Mouse (Mus musculus) embryonic facial prominence, embryonic 12.5 days (tissue): ENCODE results near the gene Gm14862. TPM values are rescaled to one million over a fixed set of nuclear protein-coding genes. Genes with fewer than 3 reads are reported as not detected.
"Not testable (repeated sequence)": the region's sequence is repeated elsewhere in the genome, so short reads cannot be mapped to it uniquely, and the experiment has no call there.

Experiments
- ATAC-seq: fragments of 200-750 bp; cut with Nextera tagmentation; 2 replicates; pipeline ENCODE4 v1.8.0; 2017; ENCODE audit not compliant: insufficient number of reproducible peaks, insufficient read depth, low FRiP score, low TSS enrichment
- H3K27ac ChIP-seq: fragments of 300-500 bp; sonication (generic); 2 replicates; pipeline ENCODE4 v1.5.1; 2016; ENCODE audit warnings: mild to moderate bottlenecking
- H3K27me3 ChIP-seq: fragments of 300-500 bp; sonication (generic); 2 replicates; pipeline ENCODE4 v1.6.1; 2016; ENCODE audit warnings: mild to moderate bottlenecking, moderate library complexity
- H3K36me3 ChIP-seq: fragments of 300-500 bp; sonication (generic); 2 replicates; pipeline ENCODE4 v1.6.1; 2016; ENCODE audit warnings: mild to moderate bottlenecking
- H3K4me1 ChIP-seq: fragments of 300-500 bp; sonication (generic); 2 replicates; pipeline ENCODE4 v1.6.1; 2016
- H3K4me2 ChIP-seq: fragments of 300-500 bp; sonication (generic); replicated peaks from 2 replicates; pipeline ENCODE4 v1.6.1; 2016; ENCODE audit warnings: mild to moderate bottlenecking, moderate library complexity
- H3K4me3 ChIP-seq: fragments of 300-500 bp; sonication (generic); 2 replicates; pipeline ENCODE4 v1.5.1; 2016; ENCODE audit warnings: mild to moderate bottlenecking
- H3K9ac ChIP-seq: fragments of 300-500 bp; sonication (generic); 2 replicates; pipeline ENCODE4 v1.6.1; 2016; ENCODE audit warnings: mild to moderate bottlenecking, moderate library complexity
- H3K9me3 ChIP-seq: fragments of 300-500 bp; sonication (generic); 2 replicates; pipeline ENCODE4 v1.6.1; 2016; ENCODE audit warnings: mild to moderate bottlenecking, moderate library complexity
- WGBS: fragments of 180-500 bp; shearing (Covaris S2); methylation state at CpG from one replicate; pipeline ENCODE4 v1.1.7; 2016; 5-methylcytosine and 5-hydroxymethylcytosine counted together
- polyA plus RNA-seq: library from polyadenylated mRNA; unstranded; fragments of >200 nt; fragmentation: Nextera tagmentation; extraction: Ambion mirVana; gene quantifications from 2 replicates; pipeline ENCODE4 v1.2.1, GENCODE M21; 2016

Gm14862 gene
- polyA plus RNA-seq, result 0.28 TPM in 1 of 2 replicates, not detected in the other

DNA sequence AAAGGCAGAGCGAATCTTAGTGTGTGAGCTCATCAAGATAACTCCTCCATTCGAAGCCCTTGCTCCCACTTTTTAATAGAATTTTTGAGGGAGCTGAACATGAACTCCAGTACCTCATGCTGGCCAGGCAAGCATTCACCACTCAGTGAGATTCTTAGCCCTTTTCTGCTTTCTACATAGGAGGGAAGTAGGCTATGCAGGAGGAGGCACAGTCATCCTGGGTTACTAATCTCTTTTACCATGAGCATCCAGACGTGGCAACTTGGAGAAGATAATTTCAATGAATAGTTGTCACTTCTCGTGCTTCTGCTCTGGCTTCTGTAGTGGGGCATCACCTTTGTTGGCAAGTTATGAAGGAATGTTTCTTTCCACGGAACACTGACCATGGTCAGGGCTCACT lies at the start of gene Gm14862:
Gene Gm14862 (minus strand): TSS at position 134 of the 400 bp plus-strand sequence.
- ATAC-seq, result no peak
- H3K9me3 ChIP-seq, result no peaks in the 10 kb centered on the region
- no peak within 1 kb of the TSS for H3K27ac ChIP-seq
- 81% methylated on average over 5 of the region's 5 CpGs for WGBS
- no peak within 1 kb of the TSS for H3K4me3 ChIP-seq
- no peaks in the 10 kb centered on the region for H3K27me3 ChIP-seq
- no peaks in the 10 kb centered on the region for H3K36me3 ChIP-seq
- no peak within 1 kb of the TSS for H3K4me2 ChIP-seq
- no peak within 1 kb of the TSS for H3K9ac ChIP-seq
- H3K4me1 ChIP-seq, result no peaks in the 10 kb centered on the region

DNA sequence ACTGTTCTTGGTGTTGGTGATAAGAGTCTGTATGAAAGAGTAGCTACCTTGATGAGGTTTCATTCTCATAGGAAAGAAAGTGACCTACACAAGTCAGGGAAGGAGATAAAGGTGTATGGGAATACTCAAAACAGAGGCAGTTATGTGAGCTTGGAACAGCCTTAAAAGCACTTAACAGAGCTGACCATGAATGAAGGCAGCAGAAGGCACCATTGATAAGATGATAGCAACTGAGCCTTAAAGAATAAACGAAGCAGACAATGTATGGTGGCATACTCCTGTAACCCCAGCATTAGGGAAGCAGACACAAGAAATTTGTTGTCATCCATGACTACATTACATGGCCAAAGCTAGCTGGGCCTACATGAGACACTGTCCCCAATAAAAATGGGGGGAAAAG lies 46.8 kb upstream of the Gm14862 start:
- no peak overlapping the region for H3K27ac ChIP-seq
- H3K36me3 ChIP-seq, result no peaks in the 10 kb centered on the region
- WGBS, result 76% methylated on average over 1 of the region's 1 CpGs
- H3K9me3 ChIP-seq, result no peaks in the 10 kb centered on the region
- H3K4me2 ChIP-seq, result no peak overlapping the region
- ATAC-seq, result no peak
- no peaks in the 10 kb centered on the region for H3K27me3 ChIP-seq
- H3K9ac ChIP-seq, result no peak overlapping the region
- no peak overlapping the region for H3K4me3 ChIP-seq
- no peaks in the 10 kb centered on the region for H3K4me1 ChIP-seq

DNA sequence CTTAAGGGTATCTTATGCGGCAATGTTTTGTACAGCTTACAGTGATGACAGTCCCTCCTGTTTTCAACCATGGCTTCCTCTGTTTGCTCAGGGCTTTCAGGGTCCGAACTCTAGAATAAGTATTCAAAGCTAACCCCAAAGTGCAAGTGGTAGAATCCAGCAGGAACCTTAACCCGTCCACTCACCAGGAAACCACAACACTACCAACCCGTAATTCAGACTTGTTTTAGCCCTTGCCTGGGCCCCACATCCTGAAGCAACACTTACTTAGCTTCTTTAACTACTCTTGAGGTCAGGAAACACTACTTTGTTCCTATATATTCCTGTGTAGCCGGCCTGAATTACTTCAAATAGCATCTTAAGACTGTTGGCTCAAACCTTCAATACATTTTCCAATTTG lies 46.1 kb upstream of the Gm14862 start:
- Histone ChIP-seq H3K27ac (no peak overlapping the region), H3K4me3 (no peak overlapping the region), H3K9ac (no peak overlapping the region), H3K4me2 (no peak overlapping the region), H3K9me3 (no peaks in the 10 kb centered on the region), H3K4me1 (no peaks in the 10 kb centered on the region), H3K27me3 (no peaks in the 10 kb centered on the region), H3K36me3 (no peaks in the 10 kb centered on the region)
- no peak for ATAC-seq
- 81% methylated on average over 5 of the region's 5 CpGs for WGBS

DNA sequence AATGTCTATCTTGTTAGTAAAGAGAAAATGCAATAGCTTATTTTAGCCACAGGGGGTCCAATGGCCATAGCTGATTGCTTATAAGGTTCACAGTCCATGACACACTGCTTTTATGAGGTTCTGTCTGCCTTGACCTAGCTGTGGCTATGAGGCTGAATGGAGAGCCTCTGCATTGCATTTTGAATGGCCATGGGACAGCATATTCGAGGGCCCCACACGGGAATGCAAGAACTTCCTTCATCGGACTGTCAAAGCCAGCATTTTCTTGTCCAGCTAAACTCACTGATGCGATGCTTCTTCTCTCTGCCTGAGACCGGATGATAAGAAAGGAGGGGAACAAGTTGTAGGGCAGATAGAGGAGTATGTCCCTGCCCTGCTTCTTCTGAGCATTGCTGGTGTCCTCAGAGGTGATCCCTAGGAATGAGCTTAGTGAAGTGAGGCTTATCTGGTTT lies 41.7 kb upstream of the Gm14862 start:
- Histone ChIP-seq H3K36me3 (no peaks in the 10 kb centered on the region), H3K9ac (no peak overlapping the region), H3K4me2 (no peak overlapping the region), H3K27ac (no peak overlapping the region), H3K4me1 (no peaks in the 10 kb centered on the region), H3K27me3 (no peaks in the 10 kb centered on the region), H3K9me3 (no peaks in the 10 kb centered on the region), H3K4me3 (no peak overlapping the region)
- no peak for ATAC-seq
- 86% methylated on average over 5 of the region's 5 CpGs for WGBS

DNA sequence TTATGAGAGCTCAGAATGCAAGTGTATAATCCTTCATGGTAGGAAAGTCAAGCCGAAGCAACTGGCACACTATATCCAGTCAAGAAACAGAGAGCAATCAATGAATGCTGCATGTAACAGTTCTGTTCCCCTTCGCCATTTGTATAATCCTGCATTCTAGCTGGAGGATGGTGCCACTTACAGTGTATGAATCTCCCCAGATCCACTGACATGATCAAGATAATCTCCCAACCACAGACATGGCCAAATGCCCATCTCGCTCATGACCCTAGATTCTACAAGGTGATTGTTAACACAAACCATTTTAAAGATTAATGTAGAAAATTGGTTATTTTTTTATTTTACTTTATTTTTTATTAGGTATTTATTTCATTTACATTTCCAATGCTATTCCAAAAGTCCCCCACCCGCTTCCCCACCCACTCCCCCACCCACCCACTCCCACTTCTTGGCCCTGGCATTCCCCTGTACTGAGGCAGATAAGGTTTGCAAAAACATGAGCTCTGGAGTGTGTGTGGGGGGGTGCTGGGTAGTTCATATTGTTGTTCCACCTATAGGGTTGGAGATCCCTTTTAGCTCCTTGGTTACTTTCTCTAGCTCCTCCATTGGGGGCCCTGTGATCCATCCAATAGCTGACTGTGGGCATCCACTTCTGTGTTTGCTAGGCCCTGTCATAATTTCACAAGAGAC lies 36.6 kb upstream of the Gm14862 start:
- H3K36me3 ChIP-seq, H3K9me3 ChIP-seq, H3K4me2 ChIP-seq, ATAC-seq, H3K9ac ChIP-seq, H3K4me3 ChIP-seq, H3K27ac ChIP-seq, H3K27me3 ChIP-seq, H3K4me1 ChIP-seq: not testable (repeated sequence)
- 81% methylated on average over 4 of the region's 4 CpGs for WGBS

DNA sequence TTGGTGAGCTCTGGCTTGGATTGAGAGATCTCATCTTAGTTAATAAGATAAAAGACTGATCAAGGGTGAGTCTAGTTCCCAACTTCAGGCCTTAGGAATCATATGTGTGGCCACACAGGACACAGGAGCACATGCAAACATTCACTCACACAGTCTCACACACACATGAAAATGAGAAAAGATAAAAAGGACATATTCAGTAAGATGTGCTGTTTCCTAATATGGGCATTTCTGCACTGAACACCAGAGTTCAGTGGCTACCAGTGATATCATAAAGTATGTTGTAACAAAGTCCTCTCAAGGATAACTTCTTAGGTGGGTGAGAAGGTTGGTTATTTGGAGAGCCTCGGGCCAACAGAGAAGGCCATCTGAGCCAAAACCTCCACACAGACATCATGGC lies 26.8 kb upstream of the Gm14862 start, which contains the start of gene H2al1m:
Gene H2al1m (plus strand): TSS at position 301 of the 400 bp plus-strand sequence.
- H3K27ac ChIP-seq, H3K4me1 ChIP-seq, H3K4me3 ChIP-seq, H3K4me2 ChIP-seq, H3K36me3 ChIP-seq, H3K9ac ChIP-seq, ATAC-seq, H3K9me3 ChIP-seq, H3K27me3 ChIP-seq: not testable (repeated sequence)
- no CpG with 5 or more reads among the region's 1 CpGs for WGBS

DNA sequence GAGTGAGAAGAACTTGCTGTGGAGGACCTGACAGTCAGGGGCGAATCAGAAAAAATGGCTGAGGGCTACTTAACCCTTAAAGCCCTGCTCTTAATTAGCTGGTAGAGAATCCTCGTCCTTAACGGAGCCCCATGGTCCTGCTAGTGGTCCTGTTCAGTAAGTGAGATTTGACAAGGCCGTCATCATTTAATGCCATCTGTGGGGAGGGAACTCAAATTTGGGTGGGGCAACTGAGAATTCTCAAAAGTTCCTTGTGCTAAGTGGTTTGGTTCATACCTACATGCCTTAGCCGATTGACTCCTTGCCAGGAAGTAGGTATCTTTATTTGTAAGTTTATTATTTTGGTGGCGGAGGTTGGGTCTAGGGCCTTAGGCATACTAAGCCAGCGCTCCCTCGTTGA lies 17.6 kb upstream of the Gm14862 start:
- Histone ChIP-seq H3K4me2 (no peak overlapping the region), H3K36me3 (no peaks in the 10 kb centered on the region), H3K27me3 (no peaks in the 10 kb centered on the region), H3K9me3 (no peaks in the 10 kb centered on the region), H3K9ac (no peak overlapping the region), H3K4me3 (no peak overlapping the region), H3K4me1 (no peaks in the 10 kb centered on the region), H3K27ac (no peak overlapping the region)
- 71% methylated on average over 8 of the region's 8 CpGs for WGBS
- ATAC-seq, result no peak

DNA sequence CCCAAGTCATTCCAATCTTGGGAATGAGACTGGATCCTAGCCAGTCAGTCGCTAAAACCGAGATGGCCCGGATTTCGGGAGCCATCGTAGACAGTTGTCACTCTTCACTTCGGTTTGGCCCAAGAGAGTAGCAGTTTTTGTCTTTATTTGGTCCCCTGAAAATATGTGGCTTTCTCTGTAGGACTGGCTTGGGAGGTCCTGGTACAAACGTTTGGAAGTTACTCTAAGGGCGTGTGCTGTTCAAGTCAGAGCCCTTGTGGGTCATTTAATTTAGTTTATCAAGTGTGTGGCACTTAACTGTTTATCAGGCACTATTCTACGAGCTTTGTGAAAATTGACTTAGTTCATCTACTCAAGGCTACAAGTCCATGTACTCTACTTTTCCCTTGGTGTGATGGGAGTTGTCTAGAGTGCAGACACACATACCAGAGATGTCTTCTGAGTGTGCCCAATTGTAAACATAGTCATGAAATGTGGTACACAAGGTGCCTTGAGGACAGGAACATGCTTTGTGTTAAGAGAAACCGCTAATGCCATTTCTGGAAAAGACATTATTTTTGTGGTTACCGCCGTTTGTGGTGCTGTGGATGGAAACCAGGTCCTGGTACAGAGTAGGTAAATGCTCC lies 16.8 kb upstream of the Gm14862 start:
- H3K9ac ChIP-seq, result no peak overlapping the region
- H3K4me2 ChIP-seq, result peak overlapping the region; percentile 48
- no peaks in the 10 kb centered on the region for H3K27me3 ChIP-seq
- no peaks in the 10 kb centered on the region for H3K9me3 ChIP-seq
- WGBS, result 59% methylated on average over 12 of the region's 12 CpGs
- H3K4me3 ChIP-seq, result peak overlapping the region; percentile 51
- H3K36me3 ChIP-seq, result no peaks in the 10 kb centered on the region
- no peak overlapping the region for H3K27ac ChIP-seq
- no peaks in the 10 kb centered on the region for H3K4me1 ChIP-seq
- ATAC-seq, result no peak

DNA sequence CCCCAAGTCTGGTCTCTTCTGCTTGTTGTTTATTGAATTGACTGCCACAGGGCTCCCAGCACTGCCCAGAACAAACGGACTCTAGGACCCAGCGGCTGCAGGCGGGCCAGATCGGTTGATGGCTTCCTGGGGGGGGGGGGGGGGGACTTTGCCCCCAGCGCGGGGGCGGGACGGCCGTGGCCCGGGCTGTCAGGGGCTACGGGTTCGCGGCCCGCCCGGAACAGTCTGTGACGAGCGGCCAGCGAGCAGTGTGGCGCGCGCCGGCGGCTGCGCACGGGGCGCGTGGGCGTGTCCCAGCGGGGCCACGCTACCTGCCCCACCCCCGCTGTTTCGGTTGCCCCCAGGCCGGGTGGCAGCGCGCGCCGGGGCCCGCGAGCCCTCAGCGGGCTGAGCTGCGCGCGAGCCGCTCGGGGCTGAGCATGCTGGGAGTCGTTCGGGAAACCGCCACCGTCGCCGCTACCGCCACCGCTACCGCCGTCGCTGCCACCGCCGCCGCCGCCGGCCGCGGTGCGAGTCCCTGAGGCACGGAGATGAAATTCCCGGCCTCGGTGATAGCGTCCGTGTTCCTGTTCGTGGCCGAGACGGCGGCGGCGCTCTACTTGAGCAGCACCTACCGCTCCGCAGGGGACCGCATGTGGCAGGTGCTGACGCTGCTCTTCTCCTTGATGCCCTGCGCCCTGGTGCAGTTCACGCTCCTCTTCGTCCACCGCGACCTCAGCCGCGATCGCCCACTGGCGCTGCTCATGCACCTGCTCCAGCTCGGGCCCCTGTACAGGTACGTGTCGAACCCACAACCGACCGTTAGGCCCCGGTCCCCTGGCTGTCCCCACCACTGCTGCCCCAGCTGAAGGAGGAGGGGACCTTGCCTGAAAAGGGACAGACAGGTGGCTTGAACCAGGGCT lies 16.0 kb upstream of the Gm14862 start, which contains the start of gene Xk:
Gene Xk (plus strand): TSS at position 297 of the 902 bp plus-strand sequence.
- Histone ChIP-seq H3K4me3 (peak within 1 kb of the TSS; percentile 51), H3K9me3 (no peaks in the 10 kb centered on the region), H3K27ac (no peak within 1 kb of the TSS), H3K4me2 (peak within 1 kb of the TSS; percentile 48), H3K4me1 (no peaks in the 10 kb centered on the region), H3K27me3 (no peaks in the 10 kb centered on the region), H3K36me3 (no peaks in the 10 kb centered on the region), H3K9ac (peak within 1 kb of the TSS; percentile 36)
- ATAC-seq, result peak; percentile 85
- WGBS, result 11% methylated on average over 71 of the region's 94 CpGs

DNA sequence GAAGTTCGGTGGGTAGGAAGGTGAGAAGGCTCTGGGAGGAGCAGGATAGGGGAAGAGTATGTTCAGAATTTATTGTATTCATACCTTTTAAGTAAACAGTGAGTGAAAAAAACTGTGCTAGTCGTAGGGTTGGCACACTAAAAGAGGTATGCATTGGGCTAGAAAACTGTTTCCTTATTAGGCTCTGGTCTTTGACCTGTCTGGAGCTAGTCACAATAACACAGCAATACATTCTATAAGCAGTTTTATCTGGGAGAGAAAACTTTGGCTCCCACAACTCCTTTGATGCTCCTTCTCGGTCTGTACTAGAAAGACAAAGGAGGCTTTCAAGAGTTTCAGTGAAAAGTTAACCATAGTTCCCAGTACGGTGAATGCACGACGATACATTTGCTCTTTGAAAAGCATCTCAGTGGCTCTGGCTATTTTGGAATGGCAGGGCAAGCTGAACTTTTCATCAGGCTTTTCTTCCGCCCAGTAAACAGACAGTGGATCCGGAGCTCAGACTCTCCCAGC lies 15.3 kb upstream of the Gm14862 start:
- 19% methylated on average over 8 of the region's 8 CpGs for WGBS
- Histone ChIP-seq H3K27ac (no peak overlapping the region), H3K4me1 (no peaks in the 10 kb centered on the region), H3K9ac (peak overlapping the region; percentile 36; the same call in 1 of the 2 replicates), H3K4me3 (peak overlapping the region; percentile 51), H3K4me2 (peak overlapping the region; percentile 48), H3K9me3 (no peaks in the 10 kb centered on the region), H3K27me3 (no peaks in the 10 kb centered on the region), H3K36me3 (no peaks in the 10 kb centered on the region)
- no peak for ATAC-seq

DNA sequence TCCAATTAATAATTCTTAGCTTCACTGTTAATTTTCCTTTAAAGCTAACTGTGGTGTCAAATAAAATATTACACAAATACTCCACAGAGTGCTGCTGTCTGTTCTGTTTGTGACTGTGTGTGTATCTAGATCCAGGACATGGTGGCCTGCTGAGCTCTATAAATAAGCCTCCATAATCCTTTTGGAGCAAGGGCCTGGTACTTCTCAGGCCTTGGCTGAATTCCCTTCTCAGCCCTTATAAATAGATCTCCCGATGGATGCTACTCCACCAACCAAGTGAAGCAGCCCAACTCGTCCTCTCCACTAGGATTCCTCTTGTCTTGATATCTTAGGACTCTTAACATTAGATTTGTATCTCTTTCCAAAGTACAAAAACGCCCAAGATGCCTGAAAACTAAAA lies 14.4 kb upstream of the Gm14862 start:
- Histone ChIP-seq H3K36me3 (no peaks in the 10 kb centered on the region), H3K4me2 (no peak overlapping the region), H3K9me3 (no peaks in the 10 kb centered on the region), H3K27ac (no peak overlapping the region), H3K27me3 (no peaks in the 10 kb centered on the region), H3K9ac (no peak overlapping the region), H3K4me3 (no peak overlapping the region), H3K4me1 (no peaks in the 10 kb centered on the region)
- no peak for ATAC-seq
- 62% methylated on average over 3 of the region's 3 CpGs for WGBS
